Mouse (Mus musculus) G1E (cell line): ENCODE data around the gene Myl4. TPM values are rescaled to one million over a fixed set of nuclear protein-coding genes. Genes with fewer than 3 reads are reported as not detected.
"Not testable (repeated sequence)": the region's sequence is repeated elsewhere in the genome, so short reads cannot be mapped to it uniquely, and the experiment has no call there.

Experiments used
- ATAC-seq: 2 replicates; pipeline ENCODE4 v1.8.0; 2016; ENCODE audit warnings: mild to moderate bottlenecking; ENCODE audit not compliant: insufficient number of reproducible peaks, poor library complexity, low FRiP score, severe bottlenecking; ENCODE audit errors: extremely low read depth
- DNase-seq: peaks from one replicate; pipeline ENCODE4 v3.0.0; 2012; ENCODE audit warnings: low spot score
- H3K27me3 ChIP-seq: 2 replicates; pipeline ENCODE4 v1.6.1; 2012; ENCODE audit warnings: mild to moderate bottlenecking, low read length, inconsistent platforms; ENCODE audit not compliant: insufficient read depth
- H3K36me3 ChIP-seq: replicated peaks from 2 replicates; pipeline ENCODE3; 2012; ENCODE audit warnings: mild to moderate bottlenecking, inconsistent platforms
- H3K4me1 ChIP-seq: 2 replicates; pipeline ENCODE4 v1.6.1; 2012; ENCODE audit warnings: low read depth, low read length, inconsistent platforms, mixed read lengths; ENCODE audit not compliant: insufficient read depth
- H3K4me3 ChIP-seq: 2 replicates; pipeline ENCODE4 v1.5.1; 2012; ENCODE audit warnings: low read depth, mild to moderate bottlenecking, inconsistent platforms, low read length, moderate library complexity, mixed read lengths
- H3K9me3 ChIP-seq: replicated peaks from 2 replicates; pipeline ENCODE4 v1.6.1; 2012; ENCODE audit warnings: inconsistent platforms
- CTCF ChIP-seq: IDR thresholded peaks from 2 replicates; pipeline ENCODE4 v1.5.1; 2012; ENCODE audit warnings: low read depth, low read length, inconsistent platforms, mixed read lengths
- GATA1 ChIP-seq: IDR thresholded peaks from 2 replicates; pipeline ENCODE4 v1.6.1; 2012; ENCODE audit warnings: borderline replicate concordance, low read length, inconsistent platforms, mixed read lengths
- GATA2 ChIP-seq: IDR thresholded peaks from 2 replicates; pipeline ENCODE4 v1.6.1; 2012; ENCODE audit warnings: low read depth, low read length, inconsistent platforms, borderline replicate concordance
- POLR2AphosphoS5 ChIP-seq: IDR thresholded peaks from 2 replicates; pipeline ENCODE4 v1.6.1; 2012; ENCODE audit warnings: low read depth, low read length, inconsistent platforms; ENCODE audit not compliant: insufficient replicate concordance
- TAL1 ChIP-seq: conservative IDR thresholded peaks from 2 replicates; pipeline ENCODE4 v1.6.1; 2012; ENCODE audit warnings: low read depth, low read length, inconsistent platforms, mixed read lengths
- polyA plus RNA-seq: library from polyadenylated mRNA; stranded (reverse); fragments of >175 nt; gene quantifications from 2 replicates; pipeline ENCODE4 v1.2.3, GENCODE M21; 2012
- total RNA-seq, 2 experiments: library from RNA; stranded (forward) in 1 of 2; stranded (reverse) in 1 of 2; fragments of 200-1000 nt in 1 of 2; fragments of >200 nt in 1 of 2; fragmentation: Nextera tagmentation in 1 of 2; gene quantifications; 2 replicates each; pipeline ENCODE4 v1.2.3; 2014 to 2017

The Myl4 gene
- total and polyA plus RNA-seq, 3 experiments = 0.38 TPM; not detected in 2

GRCm38 (mm10) chr11:104537945-104538555 is 12.4 kb upstream of the Myl4 start:
- H3K9me3 ChIP-seq = no peaks in the 10 kb centered on the region
- H3K27me3 ChIP-seq = no peaks in the 10 kb centered on the region
- H3K36me3 ChIP-seq = peaks cover 55% of the 10 kb centered on the region
- H3K4me3 ChIP-seq = no peak overlapping the region
- TF ChIP-seq TAL1 (0 out of 2 replicates have a peak, but pooled peaks have one; percentile 16), GATA1 (no peak)
- no peak for DNase-seq
- peaks cover 31% of the 10 kb centered on the region for H3K4me1 ChIP-seq
- ATAC-seq = no peak

- no peak for TF ChIP-seq TAL1
- no peak for TF ChIP-seq GATA1
- TF ChIP-seq CTCF = no peak
- no peak for TF ChIP-seq POLR2AphosphoS5
- TF ChIP-seq GATA2 = no peak
- ATAC-seq = no peak
- Histone ChIP-seq H3K27me3 (no peaks in the 10 kb centered on the region), H3K4me1 (peaks cover 36% of the 10 kb centered on the region), H3K9me3 (no peaks in the 10 kb centered on the region), H3K36me3 (peaks cover 42% of the 10 kb centered on the region), H3K4me3 (no peak overlapping the region)
- no peak for DNase-seq
Observed at GRCm38 (mm10) chr11:104539811-104540210, 10.7 kb upstream of the Myl4 start.

- peaks cover 50% of the 10 kb centered on the region for H3K36me3 ChIP-seq
- not testable (repeated sequence) for ATAC-seq
- H3K4me1 ChIP-seq = peaks cover 54% of the 10 kb centered on the region
Observed at GRCm38 (mm10) chr11:104543337-104543736, 7.1 kb upstream of the Myl4 start.

GRCm38 (mm10) chr11:104544507-104544906 is 6.0 kb upstream of the Myl4 start:
- TF ChIP-seq GATA1 (no peak), GATA2 (no peak), CTCF (no peak), POLR2AphosphoS5 (no peak), TAL1 (no peak)

More at GRCm38 (mm10) chr11:104543337-104543736, 7.1 kb upstream of the Myl4 start:
- peak; percentile 40; the same call in 1 of the 2 replicates for TF ChIP-seq TAL1
- H3K9me3 ChIP-seq, H3K4me3 ChIP-seq, DNase-seq, H3K27me3 ChIP-seq: not testable (repeated sequence)

GRCm38 (mm10) chr11:104547502-104547901 is 3.0 kb upstream of the Myl4 start:
- TF ChIP-seq TAL1 (no peak), GATA2 (no peak), CTCF (no peak), POLR2AphosphoS5 (no peak), GATA1 (no peak)
- no peaks in the 10 kb centered on the region for H3K9me3 ChIP-seq
- DNase-seq (no peak), ATAC-seq (no peak)
- H3K4me3 ChIP-seq = no peak overlapping the region
- peaks cover 28% of the 10 kb centered on the region for H3K36me3 ChIP-seq
- H3K27me3 ChIP-seq = no peaks in the 10 kb centered on the region
- peaks cover 37% of the 10 kb centered on the region for H3K4me1 ChIP-seq

More at GRCm38 (mm10) chr11:104544507-104544906, 6.0 kb upstream of the Myl4 start:
- Histone ChIP-seq H3K4me3 (no peak overlapping the region; the same call in 1 of the 2 replicates), H3K36me3 (peaks cover 47% of the 10 kb centered on the region), H3K9me3 (no peaks in the 10 kb centered on the region), H3K27me3 (no peaks in the 10 kb centered on the region), H3K4me1 (peaks cover 53% of the 10 kb centered on the region)
- ATAC-seq (peak; percentile 54; the same call in 1 of the 2 replicates), DNase-seq (no peak)

DNA sequence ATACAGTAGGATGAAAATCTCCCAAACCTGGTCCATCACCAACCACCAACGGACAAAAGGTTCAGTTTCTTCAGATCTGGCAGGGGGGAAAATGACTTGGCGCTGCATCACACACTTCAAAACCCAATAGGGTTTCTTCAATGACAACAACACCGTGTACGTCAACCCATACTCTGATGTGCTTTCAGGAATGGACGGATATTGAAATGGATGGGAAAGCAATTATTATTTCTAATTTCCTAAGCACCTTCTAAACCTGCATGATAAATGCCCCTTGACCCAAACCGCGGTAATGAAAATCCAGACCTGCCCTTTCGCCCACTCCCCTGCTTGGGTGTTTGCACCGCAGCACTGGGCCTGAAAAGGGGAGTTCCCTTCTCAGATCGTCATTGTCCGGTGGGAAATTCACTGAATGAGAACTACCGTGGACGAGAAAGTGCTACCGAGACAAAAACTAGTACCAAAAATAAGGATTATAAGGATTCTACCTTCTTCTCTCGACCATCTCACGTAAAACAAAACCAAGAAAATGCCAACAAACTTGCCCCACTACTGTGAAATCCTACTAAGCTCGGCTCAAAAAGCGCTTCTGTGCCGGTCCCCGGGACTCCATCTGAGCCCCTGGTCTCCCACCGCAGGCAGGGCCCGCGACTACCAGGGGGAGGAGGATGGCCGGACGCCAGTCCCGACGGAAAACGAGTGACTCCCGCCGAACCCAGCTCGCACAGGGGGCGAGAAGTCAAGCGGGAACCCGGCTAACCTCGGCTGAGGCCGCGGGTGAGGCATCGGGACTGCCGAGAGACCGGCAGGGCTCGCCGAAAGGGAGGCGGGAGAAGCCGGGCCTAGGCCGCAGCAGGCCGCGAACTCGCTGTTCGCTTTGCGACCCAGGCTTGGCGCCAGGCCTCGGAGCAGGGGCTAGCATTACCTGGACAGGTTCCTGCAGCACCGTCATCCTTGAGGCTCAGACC is 741 bp upstream of the Myl4 start:
- no peaks in the 10 kb centered on the region for H3K9me3 ChIP-seq
- TF ChIP-seq GATA2 (no peak), TAL1 (no peak), CTCF (no peak), GATA1 (no peak), POLR2AphosphoS5 (no peak)
- ATAC-seq (no peak), DNase-seq (peak; percentile 56)
- peaks cover 25% of the 10 kb centered on the region for H3K36me3 ChIP-seq
- peak overlapping the region; percentile 94 for H3K4me3 ChIP-seq
- H3K27me3 ChIP-seq = peaks cover 4% of the 10 kb centered on the region
- peaks cover 34% of the 10 kb centered on the region for H3K4me1 ChIP-seq
